Mouse (Mus musculus): Measurements from ENCODE around the gene Lrrk2.

Lrrk2 gene

GRCm38 (mm10) chr15:91672645-91673568 is at the start of gene Lrrk2:
Gene Lrrk2 (plus strand): TSS chr15:91673175.
- 2% methylated on average over 34 of the region's 40 CpGs for WGBS

DNA sequence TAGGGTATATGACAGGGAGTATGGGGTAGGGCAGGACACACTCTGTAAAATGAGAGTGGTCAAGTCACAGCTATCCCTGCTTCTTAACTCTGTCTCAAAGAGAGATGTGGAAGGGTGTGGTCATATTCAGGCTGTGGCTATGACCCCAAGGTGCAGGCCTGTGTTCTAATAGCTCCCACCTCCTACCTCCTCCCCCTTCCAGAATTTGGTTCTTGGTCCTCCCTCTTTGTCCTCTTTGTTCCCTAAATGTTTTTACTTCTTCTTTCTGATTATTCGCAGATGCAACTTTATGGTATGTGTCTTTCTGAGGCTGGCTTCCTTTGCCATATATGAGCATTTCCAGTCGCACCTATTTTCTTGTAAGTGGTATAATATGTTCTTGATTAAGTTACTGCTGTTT is 48.5 kb upstream of the Lrrk2 start:
- 93% methylated on average over 2 of the region's 2 CpGs for WGBS

DNA sequence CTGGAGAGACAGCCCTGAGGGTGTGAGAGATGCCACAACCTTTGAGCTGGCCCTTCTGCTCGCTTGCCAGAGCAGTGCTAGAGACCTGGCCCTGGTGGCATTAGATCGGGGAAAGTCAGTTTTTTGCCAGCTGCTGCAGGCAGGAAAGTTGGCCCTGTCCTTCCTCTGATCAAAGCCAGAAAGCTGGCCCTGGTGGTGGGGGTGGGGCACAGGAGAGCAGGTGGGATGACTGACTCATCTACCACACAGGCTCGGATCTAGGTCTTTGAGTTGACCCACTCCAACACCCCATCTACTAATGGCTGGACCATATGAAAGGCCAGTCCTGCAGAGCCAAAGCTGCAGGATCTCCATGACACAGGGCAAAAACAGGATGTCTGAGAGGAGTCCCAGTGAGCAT is 43.8 kb upstream of the Lrrk2 start:
- 71% methylated on average over 3 of the region's 3 CpGs for WGBS

DNA sequence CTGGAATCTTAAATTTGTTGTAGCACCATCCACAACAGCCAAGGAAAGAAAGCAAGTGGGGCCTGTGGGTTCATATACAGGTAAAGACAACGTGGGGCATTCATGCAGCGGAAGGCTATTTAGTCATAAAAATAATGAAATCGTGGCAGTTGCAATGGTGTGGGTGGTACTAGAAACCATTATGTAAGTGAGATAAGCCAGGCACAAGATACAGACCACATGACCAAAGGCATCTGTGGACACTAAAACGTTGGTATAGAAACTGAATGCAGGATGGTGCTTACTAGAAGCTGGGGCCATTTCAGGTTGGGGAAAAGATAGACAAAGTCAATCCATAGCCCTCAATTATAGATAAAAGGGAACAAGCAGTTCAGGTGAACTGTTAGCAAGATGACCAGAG is 40.5 kb upstream of the Lrrk2 start:
- WGBS = 64% methylated on average over 4 of the region's 4 CpGs

- 82% methylated on average over 9 of the region's 9 CpGs for WGBS
Measured at GRCm38 (mm10) chr15:91633051-91633450, 39.9 kb upstream of the Lrrk2 start.

GRCm38 (mm10) chr15:91633806-91634205 is 39.2 kb upstream of the Lrrk2 start:
- 75% methylated on average over 6 of the region's 6 CpGs for WGBS

GRCm38 (mm10) chr15:91634236-91634635 is 38.7 kb upstream of the Lrrk2 start:
- 87% methylated on average over 8 of the region's 8 CpGs for WGBS

DNA sequence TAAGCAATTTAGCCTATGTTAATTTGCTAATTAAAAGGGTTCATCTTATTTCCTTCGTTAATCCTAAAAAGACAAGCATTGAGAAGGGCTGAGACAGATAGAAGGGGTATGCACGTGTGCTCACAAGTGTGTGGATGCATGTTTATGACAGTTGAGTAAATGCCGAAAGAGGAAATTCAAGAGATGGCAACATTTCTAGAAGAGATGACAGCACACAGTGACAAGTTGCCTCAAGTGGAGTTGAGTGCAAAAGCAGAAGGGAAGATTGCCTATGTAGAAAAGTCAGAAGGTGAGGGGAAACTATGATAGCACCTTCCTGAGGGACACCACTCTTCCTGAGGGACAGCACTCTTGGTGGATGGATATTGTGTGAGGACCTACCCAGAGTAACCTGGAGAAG is 31.3 kb upstream of the Lrrk2 start:
- WGBS = 76% methylated on average over 3 of the region's 3 CpGs

DNA sequence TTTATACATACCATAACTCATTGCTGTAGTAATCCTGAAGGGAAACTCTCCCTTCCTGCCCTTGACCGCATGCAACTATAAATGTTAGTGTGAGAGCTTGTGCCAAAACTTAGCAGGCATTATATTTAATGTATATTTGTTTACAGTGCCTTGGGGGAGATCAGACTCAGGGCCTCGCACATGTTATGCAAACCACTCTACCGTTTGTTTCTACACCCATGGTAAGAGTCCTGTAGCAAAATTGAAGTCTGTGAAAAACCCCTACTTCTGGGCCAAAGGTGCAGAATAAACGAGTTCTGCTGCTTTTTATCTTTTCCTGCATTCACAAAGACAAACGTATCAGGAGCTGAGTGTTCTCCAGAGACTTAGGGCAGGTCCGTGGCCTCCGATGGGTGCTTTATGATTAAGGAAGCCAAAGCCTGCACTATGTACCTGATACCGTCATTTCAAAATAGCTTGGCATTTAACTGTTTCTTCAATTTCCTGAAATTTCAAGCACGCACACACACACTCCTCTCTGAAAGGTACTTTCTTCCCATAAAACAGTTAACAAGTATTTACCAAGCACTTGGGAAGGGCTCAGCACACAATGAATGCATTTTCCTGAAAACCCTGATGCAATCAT is 30.2 kb upstream of the Lrrk2 start:
- 80% methylated on average over 9 of the region's 9 CpGs for WGBS

DNA sequence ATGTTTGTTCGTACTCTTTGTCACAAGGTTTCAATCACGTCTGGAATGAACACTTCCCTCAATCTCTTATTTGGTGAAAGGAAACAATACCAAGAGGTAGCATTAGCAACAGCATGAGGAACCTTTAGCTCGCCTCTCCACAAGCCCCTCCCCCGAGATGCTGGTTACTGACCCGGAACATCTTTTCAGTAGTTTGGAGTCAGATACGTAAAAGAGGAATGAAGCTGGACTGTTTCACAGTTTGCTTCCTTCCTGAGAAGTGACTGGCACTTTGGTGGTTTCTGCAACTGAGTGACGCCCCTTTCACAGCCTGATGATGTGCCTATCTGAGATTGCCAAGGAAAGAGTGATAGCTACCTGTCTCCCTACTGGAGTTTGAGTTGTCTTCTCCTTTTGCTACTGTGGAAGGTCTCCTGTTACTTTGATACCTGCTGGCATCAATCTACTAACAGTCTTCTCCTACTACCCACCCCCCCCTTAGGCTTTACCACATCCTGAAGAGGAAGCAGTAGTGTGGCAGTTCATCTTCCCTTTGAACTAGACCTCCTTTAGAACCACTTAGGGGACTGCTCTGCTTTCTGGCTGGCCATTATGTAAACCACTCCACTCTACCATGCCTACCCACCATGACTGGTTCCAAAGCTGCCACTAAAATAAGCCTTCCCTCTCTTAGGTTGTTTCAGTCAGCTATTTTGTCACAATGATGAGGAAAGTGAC is 29.2 kb upstream of the Lrrk2 start:
- WGBS = 82% methylated on average over 7 of the region's 7 CpGs

DNA sequence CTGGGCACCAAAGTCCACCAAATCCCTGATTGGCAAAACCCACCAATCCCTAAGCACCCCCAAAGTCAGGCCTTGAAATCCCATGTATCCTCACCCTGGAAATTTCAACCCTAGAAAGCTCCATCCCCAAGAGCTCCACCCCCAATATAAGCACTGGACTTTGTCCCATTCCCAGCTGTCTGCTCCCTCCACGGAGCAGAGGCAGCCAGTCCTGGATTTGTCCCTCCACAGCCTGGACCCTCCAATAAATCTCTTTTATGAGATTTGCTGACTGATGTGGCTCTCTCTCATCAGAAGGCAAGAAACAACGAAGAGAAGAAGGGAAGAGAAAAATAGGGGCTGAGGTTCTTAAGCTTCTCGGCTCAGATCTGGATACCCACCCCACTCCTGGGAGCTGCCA is 22.7 kb upstream of the Lrrk2 start:
- 81% methylated on average over 3 of the region's 3 CpGs for WGBS

DNA sequence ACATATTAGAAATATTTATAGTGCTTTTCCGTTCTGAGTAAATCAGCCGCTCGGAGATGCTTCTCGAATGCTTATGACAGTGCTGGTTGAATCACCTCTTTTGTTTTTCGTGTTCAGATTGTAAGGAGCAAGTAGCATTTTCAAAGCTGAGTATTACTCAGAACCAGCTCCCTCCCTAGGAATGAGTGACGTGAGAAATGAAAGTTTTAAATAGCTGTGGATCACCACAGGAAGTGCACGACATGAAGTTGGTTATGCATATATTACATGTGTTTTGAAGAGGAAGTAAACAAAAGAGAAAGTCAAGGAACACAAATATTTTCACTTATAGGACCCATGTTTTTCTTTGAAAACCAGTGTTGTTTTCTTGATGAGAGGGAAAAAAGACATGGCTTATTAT is 21.5 kb upstream of the Lrrk2 start:
- WGBS = 50% methylated on average over 7 of the region's 7 CpGs

DNA sequence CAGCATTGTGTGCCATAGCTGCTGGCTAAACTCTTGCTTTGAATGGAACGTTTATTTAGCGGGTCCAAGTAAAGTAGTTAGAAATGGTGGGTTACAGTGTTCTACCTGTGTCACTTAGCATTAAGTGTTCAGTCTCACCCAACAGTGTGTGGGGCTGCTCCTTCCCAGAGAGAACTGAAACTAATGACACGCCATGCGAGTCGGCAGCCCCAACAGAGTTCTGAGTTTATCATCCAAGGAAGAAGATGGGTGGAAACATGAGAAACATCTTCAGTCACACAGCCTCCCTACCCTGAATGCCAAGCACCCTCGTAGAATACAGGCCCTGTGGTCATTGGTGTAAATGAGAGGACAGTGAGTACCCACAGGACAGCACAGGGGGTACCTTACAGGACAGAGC is 14.7 kb upstream of the Lrrk2 start:
- WGBS = 93% methylated on average over 6 of the region's 6 CpGs

GRCm38 (mm10) chr15:91660277-91661078 is 12.5 kb upstream of the Lrrk2 start:
- WGBS = 92% methylated on average over 6 of the region's 6 CpGs

- 91% methylated on average over 6 of the region's 6 CpGs for WGBS
Measured at GRCm38 (mm10) chr15:91661079-91661369, 12.0 kb upstream of the Lrrk2 start.

GRCm38 (mm10) chr15:91664586-91665132 is 8.3 kb upstream of the Lrrk2 start:
- WGBS = 82% methylated on average over 10 of the region's 10 CpGs

- 88% methylated on average over 6 of the region's 6 CpGs for WGBS
Measured at GRCm38 (mm10) chr15:91665530-91665929, 7.4 kb upstream of the Lrrk2 start.

DNA sequence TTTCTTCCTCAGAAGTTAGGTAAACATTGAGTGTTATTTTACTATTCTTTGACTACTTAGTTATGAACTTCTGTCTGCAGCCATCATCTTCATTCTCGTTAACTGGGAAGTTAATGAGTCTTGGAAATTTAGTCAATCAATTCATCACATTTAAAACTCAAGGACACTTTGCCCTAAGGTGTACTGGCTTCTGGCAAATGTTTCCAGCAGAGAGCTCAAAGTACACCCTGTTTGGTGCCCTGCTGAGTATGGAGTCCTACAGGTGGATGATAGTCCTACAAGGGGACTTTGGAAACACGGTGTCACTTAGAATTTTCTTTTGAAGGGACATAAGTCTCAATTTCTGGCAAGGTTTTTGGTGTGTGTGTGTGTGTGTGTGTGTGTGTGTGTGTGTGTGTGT is 1.8 kb upstream of the Lrrk2 start:
- WGBS = 94% methylated on average over 2 of the region's 2 CpGs

GRCm38 (mm10) chr15:91671987-91672386 is 988 bp upstream of the Lrrk2 start:
- 83% methylated on average over 5 of the region's 5 CpGs for WGBS

- WGBS = 21% methylated on average over 5 of the region's 5 CpGs
Measured at GRCm38 (mm10) chr15:91673569-91673905, 562 bp downstream of the Lrrk2 start.

GRCm38 (mm10) chr15:91680116-91680515 is 7.1 kb downstream of the Lrrk2 start:
- WGBS = 60% methylated on average over 2 of the region's 2 CpGs
